Mouse (Mus musculus) liver, embryonic 14.5 days (tissue): ENCODE data around the gene Parp11. TPM values are rescaled to one million over a fixed set of nuclear protein-coding genes. Genes with fewer than 3 reads are reported as not detected.
A peak's percentile ranks its signal among the peaks of the same experiment; 100 is the strongest.

Experiments used
- ATAC-seq: fragments of 200-750 bp; cut with Nextera tagmentation; 2 replicates; pipeline ENCODE4 v1.8.0; 2017; ENCODE audit warnings: moderate number of reproducible peaks, mild to moderate bottlenecking, moderate library complexity; ENCODE audit not compliant: insufficient read depth
- DNase-seq, 3 experiments: peaks; one replicate each; pipeline ENCODE4 v3.0.0-alpha.2; 2012 to 2013; ENCODE audit warnings: low read depth in 3 of 3, low spot score in 3 of 3
- H3K27ac ChIP-seq: fragments of 300-500 bp; sonication (generic); 2 replicates; pipeline ENCODE4 v1.5.1; 2014; ENCODE audit warnings: moderate library complexity, mild to moderate bottlenecking, control low read depth, inconsistent platforms
- H3K27me3 ChIP-seq: fragments of 300-500 bp; sonication (generic); 2 replicates; pipeline ENCODE4 v1.6.1; 2014; ENCODE audit warnings: mild to moderate bottlenecking, low read length, moderate library complexity; ENCODE audit not compliant: control insufficient read depth, insufficient read depth
- H3K36me3 ChIP-seq: fragments of 300-500 bp; sonication (generic); replicated peaks from 2 replicates; pipeline ENCODE4 v1.6.1; 2014; ENCODE audit warnings: low read depth; ENCODE audit not compliant: control insufficient read depth, insufficient read depth
- H3K4me1 ChIP-seq, 2 experiments: fragments of 200-500 bp in 1 of 2; fragments of 300-500 bp in 1 of 2; sonication (generic) in 1 of 2; replicated peaks; 2 replicates each; pipeline ENCODE4 v1.6.1; 2012 to 2014; ENCODE audit warnings: antibody characterized with exemption in 1 of 2, inconsistent platforms in 1 of 2, low read length in 1 of 2; ENCODE audit not compliant: control insufficient read depth in 2 of 2, insufficient read depth in 2 of 2
- H3K4me2 ChIP-seq: fragments of 300-500 bp; sonication (generic); 2 replicates; pipeline ENCODE4 v1.6.1; 2014; ENCODE audit warnings: low read depth, mild to moderate bottlenecking, control low read depth, moderate library complexity
- H3K4me3 ChIP-seq, 2 experiments: fragments of 200-500 bp in 1 of 2; fragments of 300-500 bp in 1 of 2; sonication (generic) in 1 of 2; 2 replicates each; pipeline ENCODE4 v1.5.1; 2012 to 2014; ENCODE audit warnings: low read depth in 2 of 2, low read length in 2 of 2, mild to moderate bottlenecking in 2 of 2, control low read depth in 1 of 2, inconsistent platforms in 1 of 2, moderate library complexity in 1 of 2; ENCODE audit not compliant: insufficient read depth in 1 of 2
- H3K9ac ChIP-seq: fragments of 300-500 bp; sonication (generic); replicated peaks from 2 replicates; pipeline ENCODE4 v1.6.1; 2014; ENCODE audit warnings: mild to moderate bottlenecking, control low read depth, moderate library complexity
- H3K9me3 ChIP-seq: fragments of 300-500 bp; sonication (generic); 2 replicates; pipeline ENCODE4 v1.6.1; 2016; ENCODE audit warnings: low read length, mixed read lengths; ENCODE audit not compliant: control insufficient read depth
- CTCF ChIP-seq: IDR thresholded peaks from 2 replicates; pipeline ENCODE4 v1.5.1; 2016; ENCODE audit warnings: antibody characterized with exemption, low read depth, control low read depth
- EP300 ChIP-seq: IDR thresholded peaks from 2 replicates; pipeline ENCODE4 v1.6.1; 2016; ENCODE audit warnings: antibody characterized with exemption, low read depth
- WGBS: fragments of 180-500 bp; shearing (Covaris S2); extraction: QIAGEN DNeasy Blood & Tissue Kit; methylation state at CpG from one replicate; pipeline ENCODE4 v1.1.7; 2014; ENCODE audit not compliant: insufficient replicate concordance; 5-methylcytosine and 5-hydroxymethylcytosine counted together
- polyA plus RNA-seq, 2 experiments: library from polyadenylated mRNA; depleted of rRNA in 1 of 2; stranded (reverse) in 1 of 2; unstranded in 1 of 2; fragments of >200 nt; fragmentation: Nextera tagmentation in 1 of 2; extraction: Ambion mirVana in 1 of 2; gene quantifications; 2 replicates each; pipeline versions ENCODE4 v1.2.1 to v1.2.3; 2012 to 2014

The Parp11 gene
- polyA plus RNA-seq, 2 experiments = 5.0 to 5.7 TPM

DNA sequence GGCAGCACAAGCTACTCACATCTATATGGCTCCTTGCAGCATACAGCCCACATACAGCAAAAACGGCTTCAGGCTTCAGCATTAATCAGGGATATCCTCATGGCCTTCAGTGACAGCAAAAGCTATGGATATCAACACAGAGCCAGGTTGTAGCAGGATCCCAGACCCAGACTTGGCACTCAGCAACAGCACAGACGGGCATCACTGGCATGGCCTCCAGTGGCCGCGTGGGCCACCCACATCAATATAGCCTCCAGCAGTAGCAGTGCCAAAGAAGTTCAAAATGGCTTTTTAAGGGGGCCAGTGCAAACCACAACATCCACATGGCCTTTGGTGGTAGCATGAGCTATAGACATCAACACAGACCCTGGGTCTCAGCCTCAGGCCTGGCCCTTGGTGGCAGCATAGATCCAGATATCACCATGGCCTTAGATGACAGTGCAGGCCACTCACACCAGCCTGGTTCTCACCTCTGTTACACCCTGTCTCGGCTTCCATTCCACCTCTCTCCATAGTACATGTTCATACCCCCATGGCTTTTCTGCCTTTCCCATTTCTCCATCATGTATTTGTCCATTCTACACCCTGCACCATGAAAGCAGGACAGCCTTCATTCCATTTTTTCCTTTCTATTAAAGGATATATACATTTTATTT is 7.0 kb upstream of the Parp11 start:
- no peak for DNase-seq
- H3K4me2 ChIP-seq = no peak overlapping the region
- H3K36me3 ChIP-seq = no peaks in the 10 kb centered on the region
- no peak overlapping the region for H3K9ac ChIP-seq
- TF ChIP-seq CTCF (no peak), EP300 (no peak)
- 70% methylated on average over 5 of the region's 5 CpGs for WGBS
- no peak overlapping the region for H3K27ac ChIP-seq
- no peaks in the 10 kb centered on the region for H3K27me3 ChIP-seq
- no peaks in the 10 kb centered on the region for H3K9me3 ChIP-seq
- H3K4me1 ChIP-seq = peaks cover 8 to 9% of the 10 kb centered on the region in 2 experiments
- no peak for ATAC-seq
- no peak overlapping the region for H3K4me3 ChIP-seq

DNA sequence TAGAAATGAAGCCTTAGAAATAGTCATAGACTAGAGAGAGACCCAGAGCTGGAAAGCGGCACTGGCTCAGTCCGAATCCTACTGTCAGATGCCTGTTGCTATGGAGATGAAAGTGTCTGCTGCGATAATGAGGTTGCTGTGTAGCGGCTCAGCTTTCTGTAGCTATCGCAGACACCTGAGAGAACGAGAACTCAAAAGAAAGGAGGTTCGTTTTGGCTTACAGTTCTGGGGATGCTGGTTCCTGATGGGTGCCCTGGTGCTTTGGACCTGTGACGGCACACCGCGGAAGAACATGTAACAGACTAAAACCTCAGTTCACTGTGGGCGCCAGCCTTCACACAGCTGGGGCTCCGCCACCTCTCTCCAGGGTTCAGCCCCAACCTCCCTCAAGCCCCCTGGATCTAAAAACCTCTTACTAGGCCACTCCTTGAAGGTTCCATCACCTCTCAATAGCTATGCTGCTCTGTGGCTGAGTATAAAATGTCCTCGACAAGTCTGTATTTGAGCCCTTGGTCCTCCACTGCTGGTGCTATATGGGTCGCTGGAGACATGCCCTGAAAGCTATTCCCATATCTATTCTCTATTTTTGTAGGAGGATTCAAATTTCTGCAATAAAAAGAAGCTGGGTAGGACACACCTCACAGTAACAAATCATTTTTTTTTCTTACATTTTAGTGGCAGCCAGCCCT is 6.1 kb upstream of the Parp11 start:
- DNase-seq = no peak
- Histone ChIP-seq H3K9ac (no peak overlapping the region), H3K9me3 (no peaks in the 10 kb centered on the region), H3K4me3 (no peak overlapping the region), H3K4me2 (no peak overlapping the region), H3K36me3 (no peaks in the 10 kb centered on the region), H3K27me3 (no peaks in the 10 kb centered on the region), H3K4me1 (peaks cover 13% of the 10 kb centered on the region in 2 experiments), H3K27ac (no peak overlapping the region)
- no peak for TF ChIP-seq EP300
- TF ChIP-seq CTCF = no peak
- 72% methylated on average over 14 of the region's 14 CpGs for WGBS
- ATAC-seq = no peak

DNA sequence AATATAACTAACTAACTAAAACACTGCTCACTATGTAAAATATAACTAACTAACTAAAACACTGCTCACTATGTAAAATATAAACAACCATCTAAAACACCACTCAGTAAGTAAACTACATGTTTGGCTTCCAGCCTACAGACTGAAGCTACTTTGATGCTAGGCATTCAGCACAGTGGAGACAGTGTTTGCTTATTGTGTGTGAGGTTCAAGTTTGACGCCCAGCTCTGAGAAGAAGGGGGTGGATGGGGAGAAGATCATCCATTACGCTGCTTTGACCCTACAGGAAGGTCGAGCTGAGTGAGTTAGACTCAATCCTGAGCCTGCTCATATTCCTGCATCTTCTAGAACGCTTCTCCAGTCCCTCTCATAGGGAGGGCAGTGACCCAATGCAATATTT is 4.1 kb upstream of the Parp11 start:
- WGBS = 55% methylated on average over 4 of the region's 4 CpGs
- Histone ChIP-seq H3K27me3 (no peaks in the 10 kb centered on the region), H3K9me3 (no peaks in the 10 kb centered on the region), H3K4me1 (peaks cover 13 to 14% of the 10 kb centered on the region in 2 experiments), H3K27ac (no peak overlapping the region), H3K4me2 (no peak overlapping the region), H3K4me3 (no peak overlapping the region), H3K9ac (no peak overlapping the region), H3K36me3 (no peaks in the 10 kb centered on the region)
- no peak for ATAC-seq
- TF ChIP-seq EP300 (no peak), CTCF (no peak)
- no peak for DNase-seq

DNA sequence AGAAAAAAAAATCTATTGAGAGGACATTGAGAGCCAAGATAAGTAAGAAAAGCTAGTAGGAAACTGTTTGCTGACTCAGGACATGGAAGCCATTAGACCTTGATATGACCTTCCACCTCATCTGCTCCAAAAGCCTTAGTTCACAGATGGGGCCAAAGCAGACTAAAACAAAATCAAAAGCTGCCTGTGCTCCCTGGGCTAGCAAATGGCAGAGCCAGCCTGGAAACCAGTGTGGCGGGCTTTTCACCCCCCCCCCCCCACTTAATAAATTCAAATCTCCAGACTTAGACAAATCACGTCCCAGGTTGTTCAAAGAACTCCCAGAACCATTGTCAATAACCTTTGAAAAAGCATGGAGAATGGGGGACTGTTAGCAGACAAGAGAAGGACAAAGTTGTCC is 2.7 kb upstream of the Parp11 start:
- no peaks in the 10 kb centered on the region for H3K36me3 ChIP-seq
- H3K9me3 ChIP-seq = no peaks in the 10 kb centered on the region
- H3K4me3 ChIP-seq = no peak overlapping the region
- peaks cover 13 to 14% of the 10 kb centered on the region in 2 experiments for H3K4me1 ChIP-seq
- H3K9ac ChIP-seq = no peak overlapping the region
- peak overlapping the region; percentile 40; the same call in 1 of the 2 replicates for H3K4me2 ChIP-seq
- WGBS = 49% methylated on average over 2 of the region's 2 CpGs
- TF ChIP-seq EP300 = no peak
- no peak for TF ChIP-seq CTCF
- H3K27me3 ChIP-seq = no peaks in the 10 kb centered on the region
- H3K27ac ChIP-seq = no peak overlapping the region
- ATAC-seq = no peak
- DNase-seq = no peak

DNA sequence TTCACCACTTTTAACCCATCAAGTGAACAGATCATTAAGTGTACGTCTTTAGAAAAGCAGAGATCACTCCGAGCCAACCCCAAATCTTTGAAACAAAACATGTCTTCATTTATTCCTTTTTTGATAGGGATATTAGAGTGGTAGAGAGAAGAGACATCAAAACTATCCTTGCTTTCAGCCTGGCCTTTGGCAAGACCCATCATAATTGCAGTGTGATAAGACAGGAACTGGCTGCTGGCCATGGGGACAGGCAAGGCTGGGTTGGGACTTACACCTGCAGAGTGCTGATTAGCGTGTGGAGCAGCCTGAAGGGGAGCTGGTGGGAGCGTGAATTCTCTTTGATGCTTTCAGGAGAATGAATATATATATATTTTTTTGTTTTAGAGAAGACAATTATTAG is 2.2 kb upstream of the Parp11 start:
- ATAC-seq = peak; percentile 98
- 40% methylated on average over 4 of the region's 4 CpGs for WGBS
- H3K4me2 ChIP-seq = peak overlapping the region; percentile 40

More for the DNA sequence above, 2.2 kb upstream of the Parp11 start:
- no peaks in the 10 kb centered on the region for H3K36me3 ChIP-seq
- no peak overlapping the region for H3K4me3 ChIP-seq
- no peak overlapping the region for H3K9ac ChIP-seq
- H3K27ac ChIP-seq = no peak overlapping the region
- DNase-seq = peak; percentile 56 to 59 (median 57)
- no peaks in the 10 kb centered on the region for H3K9me3 ChIP-seq
- H3K27me3 ChIP-seq = no peaks in the 10 kb centered on the region
- TF ChIP-seq EP300 (peak; percentile 82), CTCF (0 out of 2 replicates have a peak, but pooled peaks have one; percentile 25)
- peaks cover 13 to 14% of the 10 kb centered on the region in 2 experiments for H3K4me1 ChIP-seq
